Mouse (Mus musculus) liver, postnatal 0 days (tissue): ENCODE measurements around the gene Pla2g3.

Source experiments
- CTCF ChIP-seq: sonication (generic); IDR thresholded peaks from 2 replicates; pipeline ENCODE4 v1.5.1; 2016; ENCODE audit warnings: antibody characterized with exemption, low read depth
- EP300 ChIP-seq: IDR thresholded peaks from 2 replicates; pipeline ENCODE4 v1.6.1; 2016; ENCODE audit warnings: antibody characterized with exemption, low read depth, mild to moderate bottlenecking

GRCm38 (mm10) chr11:3483980-3484642 lies 4.0 kb upstream of the Pla2g3 start:
- TF ChIP-seq CTCF (no peak), EP300 (no peak)
